Mouse (Mus musculus): ENCODE results near the gene Stat5b.

Stat5b gene

DNA sequence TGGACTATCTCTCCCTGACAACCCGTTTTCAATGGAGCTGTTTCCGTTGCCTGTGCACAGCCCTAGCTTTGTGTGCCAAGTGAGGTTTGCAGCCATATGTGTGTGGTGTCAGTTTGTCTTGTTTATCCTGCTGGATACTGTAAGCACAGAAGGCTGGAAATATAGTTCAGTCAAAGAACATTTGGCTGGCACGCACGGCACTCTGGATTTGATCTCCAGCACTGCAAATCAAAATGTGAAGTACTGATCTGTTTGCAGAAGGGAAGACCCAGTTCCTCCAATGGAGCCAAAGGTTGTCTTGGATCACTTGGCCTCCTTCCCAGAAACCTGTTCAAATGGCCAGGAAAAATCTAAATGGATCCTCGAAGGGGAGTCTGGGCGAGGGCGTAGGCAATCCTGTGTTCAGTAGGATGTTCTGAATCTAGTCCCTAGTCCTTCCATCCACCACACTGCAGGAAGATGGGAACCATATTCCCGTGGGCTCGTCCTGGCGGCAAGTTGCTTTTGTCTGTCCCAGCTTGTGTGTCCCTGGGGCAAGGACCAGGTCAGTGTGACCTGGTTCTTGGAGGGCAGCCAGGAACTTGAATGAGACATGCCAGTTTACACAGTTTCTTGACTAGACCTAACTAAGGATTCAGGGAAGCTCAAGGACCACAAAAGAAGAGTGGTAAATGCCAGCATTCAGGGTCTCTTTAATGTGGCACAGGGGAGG lies 19.9 kb upstream of the Stat5b start:
- peak; percentile 80 for DNase-seq (ENCODE audit: low read depth, low spot score)

DNA sequence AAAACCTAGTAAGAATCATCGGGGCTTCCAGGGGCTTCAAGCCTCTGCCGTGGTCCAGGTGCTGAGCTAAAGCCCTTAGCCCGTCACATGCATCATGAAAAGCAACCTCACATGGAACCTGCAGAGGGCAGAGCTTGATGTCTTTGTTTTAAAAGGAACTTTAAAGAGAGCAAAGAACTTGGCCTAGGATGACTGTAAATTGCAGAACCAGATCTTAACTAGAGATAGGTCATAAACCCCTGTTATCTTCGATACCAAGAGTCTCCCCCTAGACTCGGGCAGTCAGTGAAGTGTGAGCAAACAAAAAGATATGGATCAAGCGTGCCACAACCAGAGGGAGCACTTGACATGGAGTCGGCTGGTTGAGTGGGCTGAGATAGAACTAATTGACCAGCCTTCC lies 15.1 kb upstream of the Stat5b start:
- no peak for DNase-seq (ENCODE audit: low read depth, low spot score)

DNA sequence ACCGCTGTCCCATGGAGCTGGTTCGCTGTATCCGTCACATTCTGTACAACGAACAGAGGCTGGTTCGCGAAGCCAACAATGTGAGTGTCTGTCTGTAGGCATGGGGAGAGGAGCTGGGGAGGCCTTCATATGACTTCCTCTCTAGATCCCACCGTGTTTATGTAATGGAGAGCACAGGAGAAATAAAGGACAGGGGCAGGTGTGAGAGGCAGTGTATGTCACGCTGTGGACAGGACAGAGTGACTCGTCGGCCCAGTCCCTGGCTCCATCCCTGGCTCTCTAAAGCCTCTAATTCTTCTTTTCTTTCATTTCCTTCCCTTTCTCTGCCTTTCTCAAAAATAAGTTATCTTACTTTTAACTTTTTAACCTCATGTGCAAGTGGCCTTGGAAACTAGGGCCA lies 12.6 kb upstream of the Stat5b start:
- DNase-seq (ENCODE audit: low read depth, low spot score), result no peak

DNA sequence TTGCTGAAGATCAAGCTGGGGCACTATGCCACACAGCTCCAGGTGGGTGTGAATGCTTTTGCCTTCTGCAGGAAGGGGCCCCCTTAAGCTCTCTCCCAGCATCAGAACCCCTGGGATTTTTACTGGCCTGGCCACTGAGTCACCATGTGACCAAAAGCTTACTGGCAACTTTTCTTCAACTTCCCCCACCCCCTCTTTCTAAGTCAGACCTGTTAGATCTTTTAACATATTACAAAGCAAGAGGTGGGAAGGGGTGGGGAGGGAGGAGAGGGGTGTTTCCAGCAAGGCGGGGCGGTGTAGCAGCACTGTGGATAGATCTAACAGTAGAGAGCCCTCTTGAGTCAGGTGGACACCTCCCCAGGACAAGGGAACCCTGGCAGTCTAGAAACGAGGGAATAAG lies 11.3 kb upstream of the Stat5b start:
- DNase-seq (ENCODE audit: low read depth, low spot score), result no peak

- no peak for DNase-seq (ENCODE audit: low read depth, low spot score)
Measured at GRCm38 (mm10) chr11:100861335-100861734, 10.8 kb upstream of the Stat5b start.

DNA sequence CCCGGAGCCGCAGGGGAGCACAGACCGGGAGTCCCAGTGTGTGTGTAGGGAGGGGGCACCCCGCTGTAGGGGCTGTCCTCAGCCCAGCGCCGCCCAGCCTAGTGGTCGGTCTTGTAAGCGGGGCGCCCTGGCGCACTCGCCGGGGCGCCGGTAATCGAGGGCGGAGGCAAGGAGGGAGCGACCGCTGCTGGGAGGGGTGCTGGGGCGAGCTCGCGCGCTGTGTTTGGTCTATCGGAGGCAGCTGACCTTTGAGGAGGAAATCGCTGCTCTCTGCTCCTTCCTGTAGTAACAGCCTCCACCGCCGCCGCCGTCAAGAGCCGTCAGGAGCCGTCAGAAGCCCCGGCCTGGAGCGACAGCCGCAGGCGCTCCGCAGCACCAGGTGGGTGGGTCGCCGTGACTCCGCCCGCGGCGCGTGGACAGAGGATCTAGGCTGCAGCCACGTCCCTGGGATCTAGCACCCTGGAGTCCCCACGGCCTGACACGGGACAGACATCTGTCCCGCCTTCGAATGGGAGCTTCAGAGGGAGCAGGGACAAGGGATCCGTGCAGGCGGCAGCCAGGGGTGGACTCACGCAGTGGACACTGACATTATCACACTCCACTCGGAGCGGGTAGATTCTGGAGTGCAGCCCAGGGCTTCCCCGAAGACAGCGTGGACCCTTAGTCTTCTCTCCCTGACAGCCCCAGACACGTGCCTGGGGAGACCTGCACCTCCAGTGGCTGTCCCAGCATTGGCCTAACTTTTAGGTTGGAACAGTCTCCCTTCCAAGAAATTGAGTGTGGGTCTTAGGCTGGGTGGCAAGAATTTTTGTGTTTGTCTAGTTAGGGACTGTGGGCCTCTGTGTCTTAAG lies 9.9 kb upstream of the Stat5b start:
- peak; percentile 74 for DNase-seq (ENCODE audit: low read depth, low spot score)

GRCm38 (mm10) chr11:100859579-100860075 lies 9.1 kb upstream of the Stat5b start:
- no peak for DNase-seq (ENCODE audit: low read depth, low spot score)

DNA sequence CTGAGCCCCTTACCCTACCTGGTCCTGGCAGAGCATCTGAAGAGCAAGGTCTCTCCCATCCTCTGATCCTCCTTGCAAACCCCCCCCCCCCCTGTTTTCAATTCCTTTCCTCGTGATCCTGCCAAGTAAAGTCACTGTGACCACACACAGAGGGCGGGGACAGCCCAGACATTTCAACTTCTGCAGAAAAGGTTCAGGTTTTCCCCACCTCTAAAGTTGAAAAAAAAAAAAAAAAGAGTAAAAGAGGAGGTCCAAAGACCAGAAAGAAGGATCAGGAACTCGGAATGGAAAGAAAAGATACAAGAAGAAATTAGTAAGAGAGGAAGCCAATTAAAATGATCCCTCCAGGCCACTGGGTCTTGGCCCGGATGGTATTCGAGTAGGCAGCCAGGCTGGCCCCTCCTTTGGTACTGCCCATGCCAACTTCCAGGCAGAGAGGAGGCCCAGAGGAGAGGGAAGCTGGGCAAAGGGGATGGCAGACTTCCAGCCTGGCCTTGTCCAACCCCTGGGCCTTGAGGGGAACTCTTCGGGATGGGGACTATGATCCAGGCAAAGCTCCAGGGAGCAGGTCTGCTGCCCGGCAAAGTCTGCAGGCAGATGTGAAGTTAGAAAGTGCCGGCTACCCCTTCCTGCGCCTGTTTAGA lies 8.5 kb upstream of the Stat5b start, which contains the start of gene Stat5a:
Stat5a (plus strand) TSS at position 417 of the 644 bp plus-strand sequence.
- DNase-seq (ENCODE audit: low read depth, low spot score), result peak; percentile 53

GRCm38 (mm10) chr11:100857960-100858359 lies 7.4 kb upstream of the Stat5b start:
- no peak for DNase-seq (ENCODE audit: low read depth, low spot score)

DNA sequence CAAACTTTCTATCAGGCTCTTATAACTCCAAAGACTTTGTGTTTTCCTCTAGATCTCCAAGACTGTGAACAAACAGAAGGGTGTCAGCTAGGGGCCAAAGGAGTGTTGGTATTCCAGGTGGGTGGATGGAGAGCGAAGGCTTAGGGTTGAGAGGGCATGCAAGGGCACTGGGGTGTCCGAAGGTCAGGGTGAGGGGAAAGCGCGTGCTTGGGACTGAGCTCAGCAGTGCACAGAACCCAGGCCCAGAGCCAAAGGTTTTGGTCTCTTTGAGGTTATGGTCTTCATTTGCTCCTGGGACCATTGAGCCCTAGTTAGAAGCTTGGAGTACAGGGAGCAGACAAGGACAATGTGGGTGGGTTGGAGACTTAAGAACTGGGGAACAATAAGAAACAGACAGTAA lies 4.7 kb upstream of the Stat5b start:
- no peak for DNase-seq (ENCODE audit: low read depth, low spot score)

- no peak for DNase-seq (ENCODE audit: low read depth, low spot score)
Measured at GRCm38 (mm10) chr11:100854268-100854667, 3.7 kb upstream of the Stat5b start.

GRCm38 (mm10) chr11:100853018-100853417 lies 2.5 kb upstream of the Stat5b start:
- no peak for DNase-seq (ENCODE audit: low read depth, low spot score)

- DNase-seq (ENCODE audit: low read depth, low spot score), result no peak
Measured at GRCm38 (mm10) chr11:100852088-100852487, 1.6 kb upstream of the Stat5b start.

DNA sequence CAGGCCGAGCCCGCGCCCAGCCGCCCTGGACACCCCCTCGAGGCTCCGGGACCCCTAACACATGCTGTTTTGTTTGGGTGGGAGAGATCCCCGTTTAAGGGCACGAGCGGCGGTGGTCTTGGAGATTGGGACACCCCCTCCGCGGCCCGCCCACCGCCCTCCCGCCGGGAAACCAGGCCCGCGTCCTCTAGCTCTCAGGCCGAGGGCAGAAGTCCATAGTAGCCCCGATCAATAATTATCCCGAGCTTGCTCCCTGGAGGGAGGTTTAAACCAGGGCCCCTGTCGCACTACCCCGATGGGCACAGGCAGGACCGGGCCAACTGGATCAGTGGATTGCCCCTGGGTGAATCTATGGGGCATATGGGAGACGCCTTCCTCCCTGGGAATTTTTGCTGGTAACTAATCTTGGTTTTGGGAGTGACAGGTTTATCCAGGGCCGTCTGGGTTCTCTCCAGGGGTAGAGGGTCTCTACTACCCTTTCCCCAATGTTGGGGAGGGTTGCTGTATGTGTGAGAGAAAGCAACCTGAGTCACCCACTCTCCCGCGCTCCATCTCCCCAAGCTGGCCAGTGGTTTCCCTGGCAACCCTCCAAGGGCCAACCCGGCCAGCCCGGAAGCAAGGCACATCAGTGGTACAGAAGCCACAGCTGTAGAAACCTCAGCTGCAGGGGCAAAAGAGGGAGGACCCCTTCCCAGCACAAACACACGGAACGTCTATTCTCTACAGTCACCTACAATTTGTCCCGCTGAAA lies 429 bp upstream of the Stat5b start:
- DNase-seq (ENCODE audit: low read depth, low spot score), result peak; percentile 58

DNA sequence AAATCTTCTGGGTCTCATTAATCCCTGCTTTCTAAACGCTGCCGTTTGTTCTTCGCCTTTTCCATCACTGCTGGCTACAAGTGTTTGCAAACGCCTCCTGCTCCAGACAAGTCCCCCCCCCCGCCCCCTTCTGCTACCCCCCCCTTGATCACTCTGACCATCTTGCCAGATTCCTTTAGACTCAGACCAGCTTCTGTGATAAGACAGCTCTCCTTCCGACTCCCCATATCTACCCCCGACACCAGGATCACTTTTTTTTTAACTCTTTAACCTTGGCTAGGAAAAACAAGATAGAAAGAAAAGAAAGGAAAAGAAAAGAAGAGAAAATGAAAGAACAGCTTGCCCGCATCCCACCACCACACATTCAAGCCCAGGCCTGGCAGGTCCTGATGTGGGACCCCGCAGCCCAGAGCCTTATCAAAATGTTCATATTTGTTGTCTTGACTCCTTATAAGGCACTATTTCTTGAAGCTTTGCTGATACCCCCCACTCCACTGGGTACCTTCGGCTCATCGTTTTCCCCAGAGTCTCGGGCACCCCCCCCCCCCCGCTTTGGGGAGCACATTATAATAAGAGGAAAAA lies 977 bp downstream of the Stat5b start:
- no peak for DNase-seq (ENCODE audit: low read depth, low spot score)

GRCm38 (mm10) chr11:100848789-100849379 lies 1.6 kb downstream of the Stat5b start:
- DNase-seq (ENCODE audit: low read depth, low spot score), result no peak

DNA sequence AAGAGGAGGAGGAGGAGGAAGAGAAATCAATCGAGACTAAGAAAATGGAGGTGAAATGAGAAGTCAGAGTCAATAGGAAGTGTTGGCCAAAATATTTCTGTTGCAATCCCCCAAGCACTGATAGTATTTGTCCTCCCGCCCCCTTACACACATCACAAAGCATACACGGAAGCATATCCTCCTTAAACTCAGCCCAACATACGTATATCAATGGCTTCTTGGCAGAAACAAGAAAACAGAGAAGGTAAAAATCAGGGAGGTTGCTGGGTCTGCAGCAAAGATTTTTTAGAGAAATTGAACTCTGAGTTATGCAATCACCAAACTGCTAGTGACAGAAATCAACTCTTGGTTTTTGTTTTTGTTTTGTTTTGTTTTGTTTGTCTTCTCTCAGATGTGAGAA lies 2.4 kb downstream of the Stat5b start:
- DNase-seq (ENCODE audit: low read depth, low spot score), result no peak

DNA sequence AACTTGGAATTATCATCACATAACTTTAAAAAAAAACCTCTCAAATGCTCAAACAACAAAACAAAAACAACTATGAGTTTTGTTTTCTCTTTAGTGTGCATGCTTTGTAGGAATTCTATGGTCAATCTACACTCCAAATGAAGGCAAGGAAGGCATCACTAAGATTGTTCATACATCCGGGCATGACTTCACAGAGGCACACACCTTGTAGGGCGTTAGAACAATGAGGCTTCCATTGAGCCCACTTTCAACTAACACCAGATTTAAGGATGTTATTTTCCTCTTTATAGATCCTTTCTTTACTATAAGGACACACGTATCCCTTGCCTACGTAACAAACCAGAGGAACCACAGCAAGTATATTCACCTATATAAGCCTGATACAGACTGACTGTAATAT lies 3.0 kb downstream of the Stat5b start:
- no peak for DNase-seq (ENCODE audit: low read depth, low spot score)

- DNase-seq (ENCODE audit: low read depth, low spot score), result no peak
Measured at GRCm38 (mm10) chr11:100845793-100846192, 4.7 kb downstream of the Stat5b start.

DNA sequence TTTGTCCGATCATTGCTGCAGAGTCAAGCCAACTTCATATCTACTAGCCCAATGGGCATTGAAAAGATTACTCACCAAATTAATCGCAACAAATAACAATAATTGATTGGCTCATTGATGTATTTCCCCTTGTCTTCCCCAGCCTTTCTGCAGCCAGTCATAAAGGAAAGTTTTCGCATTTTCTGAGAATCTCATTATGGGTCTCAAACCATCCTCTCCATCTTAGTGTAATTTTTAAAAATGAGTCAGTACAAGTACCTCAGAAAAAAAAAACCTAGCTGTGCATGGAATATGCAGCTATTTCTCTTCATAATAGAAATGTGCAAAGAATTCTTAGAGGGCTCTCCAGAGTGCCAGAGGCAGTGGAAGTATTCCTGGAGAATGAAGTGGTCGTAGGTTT lies 6.4 kb downstream of the Stat5b start:
- no peak for DNase-seq (ENCODE audit: low read depth, low spot score)

All from brain, adult 2 months (tissue).